Mouse (Mus musculus): ENCODE data around the gene Zfp428. TPM values are rescaled to one million over a fixed set of nuclear protein-coding genes. Genes with fewer than 3 reads are reported as not detected.
"Not testable (repeated sequence)": the region's sequence is repeated elsewhere in the genome, so short reads cannot be mapped to it uniquely, and the experiment has no call there.

The Zfp428 gene
- polyA plus RNA-seq, 2 experiments = 2.3 to 4.0 TPM

DNA sequence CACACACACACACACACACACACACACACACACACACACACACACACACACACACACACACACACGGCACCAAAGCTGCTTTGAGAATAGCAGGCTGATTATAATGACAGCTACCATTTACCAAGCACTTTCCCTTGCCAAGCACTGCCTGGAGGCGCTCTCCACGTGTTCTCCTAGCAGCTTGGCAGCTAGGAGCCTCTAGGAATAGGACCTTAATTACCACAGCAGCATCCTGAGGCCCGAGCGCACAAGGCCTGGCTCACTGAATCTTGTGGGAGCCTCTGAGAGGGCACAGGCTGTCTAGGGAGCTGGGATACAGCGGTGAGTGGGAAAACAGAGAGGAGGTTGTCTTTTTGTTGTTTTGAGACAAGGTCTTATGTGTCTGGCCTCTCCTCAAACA lies 10.8 kb downstream of the Zfp428 start:
- H3K4me2 ChIP-seq (ENCODE audit: low read depth) = no peak overlapping the region
- H3K4me1 ChIP-seq (replicated peaks; ENCODE audit: control insufficient read depth in 2 of 2, insufficient read depth in 2 of 2, low read length in 1 of 2) = no peaks in the 10 kb centered on the region
- ATAC-seq (ENCODE audit: insufficient read depth) (no peak), DNase-seq (ENCODE audit: low read depth in 3 of 3, low spot score in 3 of 3) (no peak)
- H3K36me3 ChIP-seq (replicated peaks; ENCODE audit: control insufficient read depth, insufficient read depth, low read depth) = no peaks in the 10 kb centered on the region
- H3K27me3 ChIP-seq (ENCODE audit: control insufficient read depth, insufficient read depth, low read length) = no peaks in the 10 kb centered on the region
- WGBS (ENCODE audit: insufficient replicate concordance) = 61% methylated on average over 6 of the region's 6 CpGs
- TF ChIP-seq EP300 (IDR thresholded peaks at IDR 0.05; ENCODE audit: low read depth) (no peak), CTCF (IDR thresholded peaks at IDR 0.05; ENCODE audit: low read depth) (no peak)
- no peaks in the 10 kb centered on the region for H3K9me3 ChIP-seq (ENCODE audit: control insufficient read depth, low read length)
- no peak overlapping the region for H3K27ac ChIP-seq
- H3K4me3 ChIP-seq (ENCODE audit: insufficient read depth in 1 of 2, low read depth in 2 of 2, low read length in 2 of 2) = no peak overlapping the region
- no peak overlapping the region for H3K9ac ChIP-seq (replicated peaks)

DNA sequence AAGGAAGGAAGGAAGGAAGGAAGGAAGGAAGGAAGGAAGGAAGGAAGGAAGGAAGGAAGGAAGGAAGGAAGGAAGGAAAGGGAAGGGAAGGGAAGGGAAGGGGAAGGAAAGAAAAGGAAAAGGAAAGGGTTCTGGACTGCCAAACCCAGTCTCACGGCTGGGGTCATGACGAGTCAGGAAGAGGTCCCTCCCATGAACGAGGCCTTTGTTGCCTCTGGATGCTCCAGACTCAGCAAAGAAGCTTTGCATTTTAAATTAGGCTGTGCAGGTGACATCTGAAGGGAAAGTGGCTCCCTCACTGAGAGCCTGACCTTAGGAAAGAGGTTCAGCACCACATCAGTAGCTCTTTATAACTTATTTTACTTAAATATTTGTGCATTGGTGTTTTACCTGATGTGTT lies 12.3 kb downstream of the Zfp428 start:
- 48% methylated on average over 3 of the region's 3 CpGs for WGBS (ENCODE audit: insufficient replicate concordance)

GRCm38 (mm10) chr7:24520054-24520453 lies 13.2 kb downstream of the Zfp428 start:
- H3K4me2 ChIP-seq (ENCODE audit: low read depth); H3K4me1 ChIP-seq (replicated peaks; ENCODE audit: control insufficient read depth in 2 of 2, insufficient read depth in 2 of 2, low read length in 1 of 2); ATAC-seq (ENCODE audit: insufficient read depth); H3K9ac ChIP-seq (replicated peaks); H3K27ac ChIP-seq; H3K4me3 ChIP-seq (ENCODE audit: insufficient read depth in 1 of 2, low read depth in 2 of 2, low read length in 2 of 2); DNase-seq (ENCODE audit: low read depth in 3 of 3, low spot score in 3 of 3); H3K9me3 ChIP-seq (ENCODE audit: control insufficient read depth, low read length); H3K36me3 ChIP-seq (replicated peaks; ENCODE audit: control insufficient read depth, insufficient read depth, low read depth); H3K27me3 ChIP-seq (ENCODE audit: control insufficient read depth, insufficient read depth, low read length): not testable (repeated sequence)
- WGBS (ENCODE audit: insufficient replicate concordance) = 73% methylated on average over 10 of the region's 10 CpGs

More for the DNA sequence above, 12.3 kb downstream of the Zfp428 start:
- Histone ChIP-seq H3K9me3 (ENCODE audit: control insufficient read depth, low read length) (no peaks in the 10 kb centered on the region), H3K27me3 (ENCODE audit: control insufficient read depth, insufficient read depth, low read length) (no peaks in the 10 kb centered on the region; the same call in 1 of the 2 replicates), H3K9ac (replicated peaks) (no peak overlapping the region), H3K4me2 (ENCODE audit: low read depth) (no peak overlapping the region), H3K4me1 (replicated peaks; ENCODE audit: control insufficient read depth in 2 of 2, insufficient read depth in 2 of 2, low read length in 1 of 2) (no peaks in the 10 kb centered on the region), H3K27ac (no peak overlapping the region), H3K36me3 (replicated peaks; ENCODE audit: control insufficient read depth, insufficient read depth, low read depth) (no peaks in the 10 kb centered on the region), H3K4me3 (ENCODE audit: insufficient read depth in 1 of 2, low read depth in 2 of 2, low read length in 2 of 2) (no peak overlapping the region)
- ATAC-seq (ENCODE audit: insufficient read depth) = no peak
- TF ChIP-seq CTCF (IDR thresholded peaks at IDR 0.05; ENCODE audit: low read depth) (no peak), EP300 (IDR thresholded peaks at IDR 0.05; ENCODE audit: low read depth) (no peak)
- DNase-seq (ENCODE audit: low read depth in 3 of 3, low spot score in 3 of 3) = no peak

DNA sequence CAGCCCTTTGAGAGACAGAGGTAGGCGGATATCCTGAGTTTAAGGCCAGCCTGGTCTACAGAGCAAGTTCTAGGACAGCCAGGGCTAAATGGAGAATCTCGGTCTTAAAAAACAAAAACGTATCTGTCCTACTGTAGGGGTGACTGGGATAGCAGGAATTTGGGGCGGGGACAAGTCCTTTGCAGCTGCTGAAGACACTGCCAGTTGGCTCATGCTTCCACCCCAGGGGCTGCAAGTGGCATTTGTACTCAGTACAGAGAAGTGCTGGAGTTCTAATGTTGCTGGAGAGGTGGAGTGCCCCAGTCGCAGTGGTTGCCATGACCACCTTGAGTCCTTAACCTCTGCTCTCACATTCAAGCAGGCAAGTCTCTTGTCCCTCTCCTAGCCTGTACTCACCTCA lies 16.0 kb downstream of the Zfp428 start:
- TF ChIP-seq CTCF (IDR thresholded peaks at IDR 0.05; ENCODE audit: low read depth) = no peak
- TF ChIP-seq EP300 (IDR thresholded peaks at IDR 0.05; ENCODE audit: low read depth) = no peak
- H3K4me3 ChIP-seq (ENCODE audit: insufficient read depth in 1 of 2, low read depth in 2 of 2, low read length in 2 of 2) = no peak overlapping the region
- H3K27ac ChIP-seq = no peak overlapping the region
- H3K4me1 ChIP-seq (replicated peaks; ENCODE audit: control insufficient read depth in 2 of 2, insufficient read depth in 2 of 2, low read length in 1 of 2) = no peaks in the 10 kb centered on the region
- 41% methylated on average over 5 of the region's 5 CpGs for WGBS (ENCODE audit: insufficient replicate concordance)
- no peak overlapping the region for H3K9ac ChIP-seq (replicated peaks)
- H3K9me3 ChIP-seq (ENCODE audit: control insufficient read depth, low read length) = no peaks in the 10 kb centered on the region
- H3K4me2 ChIP-seq (ENCODE audit: low read depth) = no peak overlapping the region
- no peaks in the 10 kb centered on the region; the same call in 1 of the 2 replicates for H3K27me3 ChIP-seq (ENCODE audit: control insufficient read depth, insufficient read depth, low read length)
- DNase-seq (ENCODE audit: low read depth in 3 of 3, low spot score in 3 of 3) = no peak
- ATAC-seq (ENCODE audit: insufficient read depth) = no peak
- no peaks in the 10 kb centered on the region for H3K36me3 ChIP-seq (replicated peaks; ENCODE audit: control insufficient read depth, insufficient read depth, low read depth)

DNA sequence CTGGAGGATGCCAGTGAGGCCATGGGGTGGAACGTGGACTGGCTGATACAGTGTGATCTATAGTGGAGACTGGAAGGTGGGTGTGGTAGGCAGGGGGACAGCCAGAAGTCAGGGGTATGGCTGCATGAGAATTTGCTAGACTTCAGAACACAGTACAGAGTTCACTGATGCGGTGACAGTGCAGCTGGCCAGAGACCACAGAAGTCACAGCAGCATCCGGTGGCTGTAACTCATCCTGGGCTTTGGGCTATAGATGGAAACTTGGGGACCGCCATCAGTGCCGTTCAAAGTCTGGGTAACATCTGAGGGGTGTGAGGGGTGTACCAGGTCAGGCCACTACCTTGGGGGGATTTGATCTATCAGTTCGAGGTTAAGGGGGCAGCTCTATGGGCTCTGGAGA lies 16.9 kb downstream of the Zfp428 start:
- TF ChIP-seq CTCF (IDR thresholded peaks at IDR 0.05; ENCODE audit: low read depth) (no peak), EP300 (IDR thresholded peaks at IDR 0.05; ENCODE audit: low read depth) (no peak)
- WGBS (ENCODE audit: insufficient replicate concordance) = 52% methylated on average over 6 of the region's 6 CpGs
- Histone ChIP-seq H3K9me3 (ENCODE audit: control insufficient read depth, low read length) (no peaks in the 10 kb centered on the region), H3K36me3 (replicated peaks; ENCODE audit: control insufficient read depth, insufficient read depth, low read depth) (no peaks in the 10 kb centered on the region), H3K27me3 (ENCODE audit: control insufficient read depth, insufficient read depth, low read length) (no peaks in the 10 kb centered on the region; the same call in 1 of the 2 replicates), H3K9ac (replicated peaks) (no peak overlapping the region), H3K4me2 (ENCODE audit: low read depth) (no peak overlapping the region), H3K27ac (no peak overlapping the region), H3K4me1 (replicated peaks; ENCODE audit: control insufficient read depth in 2 of 2, insufficient read depth in 2 of 2, low read length in 1 of 2) (no peaks in the 10 kb centered on the region), H3K4me3 (ENCODE audit: insufficient read depth in 1 of 2, low read depth in 2 of 2, low read length in 2 of 2) (no peak overlapping the region)
- no peak for DNase-seq (ENCODE audit: low read depth in 3 of 3, low spot score in 3 of 3)
- ATAC-seq (ENCODE audit: insufficient read depth) = no peak
